Mouse (Mus musculus) testis, postnatal 10 days (tissue): Measurements from ENCODE around the gene Ano6.

ENCODE experiments used
- DNase-seq: peaks from one replicate; pipeline ENCODE4 v3.0.0; 2021; ENCODE audit warnings: low spot score

Gene Ano6

DNA sequence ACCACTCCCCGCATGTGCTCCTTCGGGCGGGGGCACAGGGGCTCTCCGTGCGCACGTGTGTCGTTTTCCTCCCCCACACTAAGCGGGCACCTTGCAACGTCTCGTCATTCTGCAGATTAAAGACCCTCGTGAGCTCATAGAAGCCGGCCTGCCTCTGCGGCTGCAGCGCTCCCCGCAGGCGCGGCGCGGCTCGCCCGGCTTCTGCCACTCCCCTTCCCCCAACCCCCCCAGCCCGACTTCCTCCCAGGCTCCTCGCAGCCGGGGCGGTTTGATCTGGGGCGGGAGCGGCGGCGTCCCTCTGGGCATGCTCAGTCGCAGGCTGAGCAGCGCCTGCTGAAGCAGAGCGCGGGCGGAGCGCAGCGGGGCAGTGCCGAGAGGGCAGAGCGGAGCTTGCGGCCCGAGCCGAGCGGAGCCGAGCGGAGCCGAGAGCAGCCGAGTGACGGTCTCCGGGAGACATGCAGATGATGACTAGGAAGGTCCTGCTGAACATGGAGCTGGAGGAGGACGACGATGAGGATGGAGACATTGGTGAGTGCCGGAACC lies at the start of gene Ano6:
Ano6 (plus strand) TSS at position 315 of the 543 bp plus-strand sequence.
- DNase-seq: peak; percentile 93

DNA sequence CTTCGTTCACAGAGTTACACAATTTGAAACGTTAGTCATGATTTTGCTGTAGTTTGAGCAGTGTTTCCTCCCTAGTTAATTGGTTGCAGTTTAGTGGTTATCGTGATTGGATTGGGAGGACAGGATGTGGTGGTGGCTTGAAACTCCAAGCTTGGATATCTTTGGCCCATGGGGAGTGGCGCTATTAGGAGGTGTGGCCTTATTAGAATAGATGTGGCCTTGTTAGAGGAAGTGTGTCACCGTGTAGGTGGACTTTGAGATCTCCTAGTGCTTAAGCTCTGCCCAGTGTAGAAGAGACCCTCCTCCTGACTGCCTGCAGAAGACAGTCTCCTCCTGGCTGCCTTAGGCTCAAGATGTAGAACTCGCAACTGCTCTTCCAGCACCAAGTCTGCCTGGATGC lies 47.7 kb upstream of the Ano6 start:
- no peak for DNase-seq

DNA sequence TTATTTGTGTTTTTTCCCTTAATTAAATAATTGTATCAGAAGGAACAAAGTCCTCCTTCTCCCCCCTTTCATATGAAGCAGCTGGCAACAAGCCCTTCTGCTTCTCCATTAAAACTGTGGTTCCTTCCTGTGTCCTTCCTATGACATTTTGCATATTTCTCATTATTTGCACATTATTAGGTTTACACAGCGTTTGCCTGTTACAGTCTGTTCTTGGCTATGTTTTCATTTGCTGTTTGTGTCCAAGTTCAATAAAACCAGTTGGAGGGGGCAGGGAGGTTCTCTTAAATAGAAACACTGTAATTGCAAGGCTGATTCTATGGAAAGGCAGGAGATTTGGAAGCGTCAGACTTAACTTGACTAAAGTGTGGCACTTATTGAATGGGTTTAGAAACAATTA lies 46.8 kb upstream of the Ano6 start:
- DNase-seq: no peak

DNA sequence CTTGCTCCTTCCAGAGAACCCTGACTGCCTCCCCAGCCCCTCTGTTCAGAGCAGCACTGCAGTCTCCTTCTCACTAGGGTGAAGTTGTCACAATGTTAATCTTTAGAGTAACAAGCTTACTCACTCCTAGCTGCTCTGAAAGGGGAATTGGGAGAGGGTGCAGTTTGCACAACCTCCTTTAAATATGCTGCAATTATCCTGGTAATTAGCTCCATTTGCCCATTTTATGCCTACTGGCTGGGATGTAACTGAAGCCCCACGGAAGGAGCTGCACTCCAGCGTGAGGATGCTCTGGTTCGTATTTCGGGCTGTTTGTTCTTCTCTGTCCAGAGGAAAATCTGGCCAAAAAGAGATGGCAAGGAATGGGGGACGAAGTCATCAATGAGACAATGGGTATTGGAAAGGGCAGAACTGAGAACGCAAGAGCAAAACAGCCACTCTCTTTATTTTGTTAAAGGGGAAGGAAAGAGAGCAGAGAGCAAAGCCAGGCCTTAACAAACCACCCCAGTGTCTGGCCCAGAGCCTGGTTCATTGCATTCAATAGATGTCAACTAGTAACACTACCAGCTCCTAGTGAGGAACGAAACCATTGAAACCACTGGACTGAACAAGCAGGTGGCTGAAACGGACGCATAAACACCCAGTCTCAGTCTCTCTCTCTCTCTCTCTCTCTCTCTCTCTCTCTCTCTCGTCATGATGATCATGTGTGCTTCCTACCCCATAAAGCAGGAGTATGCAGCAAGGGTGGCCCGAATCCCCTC lies 45.1 kb upstream of the Ano6 start:
- DNase-seq: no peak

DNA sequence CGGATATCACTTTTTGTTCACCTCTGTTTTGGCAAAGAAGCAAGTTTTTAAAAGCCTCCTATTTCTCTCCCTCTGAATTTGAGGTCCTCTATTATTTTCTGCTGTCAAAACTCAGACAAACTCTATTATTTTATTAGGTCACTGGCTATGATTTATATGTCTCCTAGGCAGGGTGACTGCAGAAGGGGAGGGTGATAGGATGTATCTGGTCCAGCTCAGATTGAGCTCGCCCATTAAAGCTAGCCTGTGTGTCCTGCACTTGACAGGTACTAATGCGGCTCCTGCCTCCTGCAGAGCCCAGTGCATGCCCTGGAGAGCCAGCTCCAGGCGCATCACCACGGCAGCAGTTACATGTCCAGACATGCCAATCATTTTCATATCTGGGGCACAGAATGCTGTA lies 44.1 kb upstream of the Ano6 start:
- no peak for DNase-seq

DNA sequence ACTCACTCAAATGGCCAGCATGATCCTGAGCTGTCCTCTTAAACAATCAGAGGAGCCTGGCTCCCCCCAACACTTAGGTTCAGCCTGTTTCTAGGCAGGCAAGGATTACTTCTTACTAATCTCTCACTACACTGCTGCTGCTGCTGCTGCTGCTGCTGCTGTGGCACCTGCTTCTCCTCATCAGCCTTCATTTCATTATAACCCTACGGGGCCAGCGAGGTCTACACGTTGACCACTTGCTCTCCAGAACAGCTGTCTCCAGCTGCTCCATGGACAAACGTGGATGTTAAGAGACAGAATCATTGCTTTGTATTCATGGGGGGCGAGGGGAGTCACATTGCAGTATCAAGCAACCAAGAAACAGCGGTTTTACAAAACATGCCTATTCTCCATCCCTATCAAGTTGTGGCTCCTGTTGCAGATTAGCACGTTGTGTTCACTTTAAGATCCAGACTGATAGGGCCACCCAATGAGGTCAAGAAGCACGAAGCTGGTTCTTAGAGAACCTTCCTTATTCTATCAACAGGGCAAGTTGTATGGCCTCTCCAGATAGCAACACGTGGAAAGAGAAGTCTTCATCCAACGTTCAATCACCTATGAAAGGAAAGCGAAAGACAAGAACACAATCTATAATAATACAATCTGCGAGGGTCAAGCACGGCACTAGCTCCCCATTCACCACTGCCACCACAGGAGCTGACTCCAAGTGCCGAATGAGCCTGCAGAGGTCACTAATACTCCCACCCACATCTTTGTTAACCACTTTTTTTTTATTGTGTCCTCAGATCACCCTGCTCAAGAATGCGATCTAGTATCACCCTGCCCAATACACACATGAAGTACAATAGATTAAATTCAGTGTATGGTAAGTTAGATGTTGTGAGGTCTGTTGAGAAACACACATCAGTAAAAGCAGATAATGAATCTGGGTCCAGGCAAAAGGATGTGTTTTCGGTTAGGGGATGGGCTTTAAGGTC lies 43.4 kb upstream of the Ano6 start:
- DNase-seq: no peak

DNA sequence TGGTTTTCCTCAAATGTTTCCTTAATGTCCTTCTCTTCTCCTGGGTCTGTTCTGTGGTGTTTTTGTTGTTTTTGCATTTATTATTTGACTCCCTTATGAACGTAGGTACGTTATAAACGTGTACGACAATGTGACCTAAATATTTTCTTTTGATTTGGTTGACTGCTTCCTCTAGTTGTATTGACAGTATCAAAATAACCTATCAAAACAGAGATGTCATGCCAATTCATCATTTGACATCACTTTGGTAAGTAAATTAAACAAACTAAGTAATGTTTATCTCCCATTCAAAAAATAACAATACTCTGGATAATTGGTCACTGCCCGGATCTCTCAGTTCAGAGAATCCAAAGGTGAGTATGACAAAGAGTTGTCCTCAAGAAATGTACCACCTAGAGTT lies 41.4 kb upstream of the Ano6 start:
- no peak for DNase-seq

DNA sequence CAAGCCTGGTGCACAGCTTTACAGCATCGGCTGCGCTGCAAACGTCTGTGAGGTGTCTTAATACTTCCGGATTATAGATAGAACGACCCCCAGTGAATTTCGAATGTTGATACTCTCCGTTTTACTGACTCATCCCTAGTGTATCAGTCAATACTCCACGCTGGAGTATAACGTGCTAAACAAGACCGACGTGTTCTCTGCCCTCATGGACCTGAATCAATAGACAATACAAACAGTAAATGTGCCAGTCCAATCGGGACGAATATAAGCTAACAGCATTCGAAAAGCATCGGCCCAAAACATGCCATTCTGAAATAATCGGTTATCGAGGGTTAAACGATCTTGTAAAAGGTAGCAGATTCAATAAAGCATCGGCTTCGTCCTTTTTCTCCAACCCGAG lies 40.6 kb upstream of the Ano6 start:
- peak; percentile 24 for DNase-seq

DNA sequence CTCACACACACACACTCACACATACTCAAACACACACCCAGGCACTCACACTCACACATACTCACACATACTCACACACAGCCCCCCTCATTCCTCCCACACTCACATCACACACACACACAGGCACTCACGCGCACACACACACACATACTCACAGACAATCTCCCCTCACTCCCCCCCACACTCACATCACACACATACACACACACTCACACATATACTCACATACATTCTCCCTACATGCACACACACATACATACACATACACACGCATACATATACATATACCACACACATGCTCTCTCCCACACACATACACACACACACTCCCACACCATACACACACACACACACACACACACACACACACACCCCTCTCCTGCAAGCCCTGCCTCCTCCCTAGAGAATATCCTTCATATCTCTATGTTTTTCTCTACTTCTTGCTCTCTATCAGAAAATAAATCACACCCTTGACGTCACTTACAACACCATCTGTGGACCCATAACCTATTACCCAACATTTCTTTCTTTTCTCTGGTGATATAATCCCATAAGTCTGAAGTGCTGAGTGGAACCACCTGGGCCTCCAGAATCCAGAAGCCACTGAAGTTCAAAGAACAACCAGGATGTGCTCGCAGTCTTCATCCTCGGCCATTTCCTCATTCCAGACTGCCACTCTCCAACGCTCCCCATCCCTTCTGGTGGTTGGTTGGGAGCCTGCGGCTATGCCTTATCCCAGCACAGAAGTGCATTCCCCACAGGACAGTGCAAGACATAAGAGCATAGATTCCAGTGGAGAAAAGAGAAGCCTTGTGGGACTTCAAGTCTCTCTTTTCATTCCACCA lies 38.6 kb upstream of the Ano6 start:
- peak; percentile 29 for DNase-seq

DNA sequence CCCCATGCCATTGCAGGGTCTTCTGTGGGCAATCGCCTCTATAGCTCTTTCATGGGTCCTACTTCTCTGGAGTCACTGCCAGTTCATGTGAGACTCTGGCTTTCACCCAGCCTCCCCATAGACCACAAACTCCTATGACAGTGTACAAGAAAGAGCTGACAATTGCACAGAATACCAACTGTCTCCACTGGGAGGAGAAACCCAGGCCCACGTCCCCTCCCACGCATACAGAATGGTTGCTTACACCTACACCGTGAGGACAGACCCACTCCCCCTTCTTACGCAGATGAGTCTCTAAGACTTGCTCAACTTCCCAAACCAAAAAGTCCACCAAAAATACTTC lies 38.0 kb upstream of the Ano6 start:
- no peak for DNase-seq

DNA sequence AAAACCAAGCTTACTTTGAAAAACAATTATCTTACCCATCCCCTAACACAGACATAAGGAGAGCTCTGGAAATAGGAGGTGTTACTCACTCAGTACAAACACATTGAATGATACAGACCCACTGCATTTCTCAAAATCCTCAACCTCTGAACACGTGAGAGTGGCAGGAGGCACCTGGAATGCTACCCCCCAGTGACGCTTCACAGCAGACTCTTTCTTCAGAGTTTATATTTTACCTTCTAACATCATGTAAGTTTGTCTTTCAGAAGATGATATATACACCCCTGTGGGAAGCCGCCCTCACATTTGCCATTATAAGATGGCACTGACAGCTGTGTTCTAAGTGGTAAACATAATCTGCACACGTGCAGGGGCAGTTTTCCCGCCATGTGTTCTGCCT lies 37.6 kb upstream of the Ano6 start:
- peak; percentile 6 for DNase-seq

DNA sequence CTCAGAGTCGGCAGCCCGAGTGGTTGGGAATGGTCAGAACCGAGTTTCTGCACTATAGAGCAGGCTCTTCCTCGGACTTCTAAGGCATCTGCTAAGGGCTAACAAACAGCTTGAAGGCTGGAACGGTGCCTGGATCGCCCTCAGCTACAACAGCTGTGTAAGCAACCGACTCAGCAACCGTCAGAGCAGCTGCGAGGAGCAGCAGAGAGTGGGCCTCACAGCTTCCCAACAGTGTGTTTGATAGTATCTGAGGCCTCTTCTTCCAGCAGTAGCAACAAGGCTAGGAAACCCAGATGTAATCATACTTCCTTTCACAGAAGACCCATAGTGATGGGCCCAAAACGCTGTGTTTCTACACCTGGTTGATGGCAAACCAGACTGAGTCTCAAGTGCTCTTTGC lies 33.5 kb upstream of the Ano6 start:
- DNase-seq: peak; percentile 82

DNA sequence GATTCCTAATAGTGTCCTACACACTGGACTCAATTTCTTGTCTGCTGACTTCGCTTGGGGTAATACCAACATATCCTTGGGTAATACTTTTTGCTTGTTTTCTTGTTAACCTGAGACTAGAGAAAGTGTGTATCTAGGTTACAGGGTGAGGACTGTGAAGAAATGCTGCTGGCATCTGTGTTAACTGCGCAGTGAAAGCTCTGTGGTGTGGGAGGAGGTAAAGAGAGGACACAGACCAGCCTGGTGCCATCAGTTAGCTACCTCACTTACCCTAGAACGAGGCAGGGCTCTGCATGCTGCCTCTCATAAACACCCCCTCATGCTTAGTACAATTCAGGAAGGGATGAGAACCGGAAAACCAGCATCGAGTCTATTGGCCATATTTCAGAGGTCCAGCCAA lies 32.6 kb upstream of the Ano6 start:
- peak; percentile 33 for DNase-seq

DNA sequence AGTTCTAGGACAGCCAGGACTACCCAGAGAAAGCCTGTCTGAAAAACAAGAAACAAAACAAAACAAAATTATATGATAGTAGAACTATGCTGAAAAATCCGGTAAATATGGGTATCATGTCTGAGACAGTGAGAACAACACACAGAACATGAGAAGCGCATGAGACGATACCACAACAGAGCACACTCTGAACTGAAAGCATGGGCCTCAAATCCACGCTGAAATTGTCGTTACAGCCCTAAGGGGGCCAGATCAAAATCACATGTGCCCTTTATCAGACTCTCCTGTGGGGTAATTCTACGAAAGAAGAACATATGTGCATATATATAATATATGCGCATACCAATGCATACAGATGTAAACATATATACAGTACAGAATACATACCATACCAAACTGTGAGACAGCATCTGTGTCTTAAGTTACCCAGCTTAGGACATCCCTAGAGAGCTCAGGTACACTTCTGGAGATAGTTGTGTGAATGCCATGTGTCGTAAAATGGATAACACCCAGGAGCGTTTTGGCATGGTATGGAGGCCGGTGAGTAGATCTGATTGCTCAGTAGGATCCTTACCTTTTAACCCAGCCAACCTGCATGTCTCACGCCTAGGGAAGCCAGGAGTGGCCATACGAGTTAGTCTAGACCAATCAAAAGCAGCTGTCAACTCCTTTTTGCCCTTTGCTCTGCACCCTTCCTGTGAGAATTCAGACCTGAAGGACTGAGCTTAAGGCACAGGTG lies 31.8 kb upstream of the Ano6 start:
- DNase-seq: peak; percentile 9

DNA sequence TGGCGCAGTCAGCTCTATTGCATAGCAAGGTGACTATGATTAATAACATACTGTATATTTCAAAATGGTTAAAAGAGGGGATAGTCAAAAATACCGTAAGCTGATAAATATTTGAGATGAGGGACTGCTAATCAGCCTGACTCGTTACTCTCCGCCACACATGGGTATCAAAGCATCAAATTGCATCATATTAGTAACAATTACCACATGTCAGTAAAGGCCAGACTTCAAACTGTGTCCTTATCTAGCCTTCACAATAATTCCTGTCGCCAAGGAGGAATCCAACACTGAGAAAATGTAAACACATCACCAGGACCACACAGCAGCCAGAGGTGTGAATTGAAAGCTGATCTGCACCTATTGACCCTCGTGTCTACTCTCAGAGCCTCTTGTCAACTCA lies 30.8 kb upstream of the Ano6 start:
- peak; percentile 16 for DNase-seq

DNA sequence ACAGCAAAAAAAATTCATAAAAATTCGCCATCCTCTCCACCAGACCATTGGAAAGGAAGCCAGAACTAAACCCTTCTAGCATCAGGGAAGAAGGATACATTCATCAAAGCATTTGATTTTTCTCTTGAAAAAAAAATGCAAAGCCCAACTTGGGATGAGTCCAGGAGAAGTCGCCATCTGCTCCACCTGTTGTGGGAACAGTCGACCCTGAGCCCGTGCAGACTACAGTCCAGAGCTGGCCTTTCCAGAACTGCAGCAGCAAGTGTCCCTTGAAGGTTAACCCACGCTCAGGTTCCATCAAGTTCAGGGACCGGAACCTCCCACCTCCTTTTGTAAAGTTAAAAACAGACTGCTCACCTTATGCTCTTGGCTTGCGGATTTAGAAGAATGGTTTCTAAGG lies 29.2 kb upstream of the Ano6 start:
- no peak for DNase-seq

DNA sequence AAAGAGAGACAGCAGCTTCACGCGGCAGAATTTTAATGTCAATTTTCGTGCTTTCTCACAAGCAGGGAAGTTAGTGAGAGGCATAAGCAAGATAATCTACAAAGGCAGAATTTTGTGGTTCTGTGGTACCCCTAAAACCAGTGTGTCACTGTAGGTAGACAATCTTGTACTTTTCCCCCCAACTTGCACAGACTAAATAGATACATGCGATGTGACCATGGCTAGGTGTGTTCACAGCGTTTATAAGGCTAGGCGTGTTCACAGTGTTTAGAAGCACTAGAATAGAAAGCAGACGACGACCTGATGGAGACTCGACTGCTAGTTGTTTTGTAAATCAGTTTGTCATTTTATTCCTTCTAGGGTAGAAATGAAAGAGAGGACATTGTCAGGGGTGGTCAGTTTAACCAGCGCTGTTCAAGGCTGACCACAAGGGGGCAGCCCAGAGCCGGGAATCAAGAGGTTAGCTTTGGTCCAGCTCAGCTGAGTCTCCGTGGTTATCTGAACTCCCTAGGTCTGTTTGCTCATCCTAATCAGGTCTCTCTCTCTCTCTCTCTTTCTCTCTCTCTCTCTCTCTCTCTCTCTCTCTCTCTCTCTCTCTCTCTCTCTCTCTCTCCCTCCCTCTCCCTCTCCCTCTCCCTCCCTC lies 27.9 kb upstream of the Ano6 start:
- peak; percentile 94 for DNase-seq

DNA sequence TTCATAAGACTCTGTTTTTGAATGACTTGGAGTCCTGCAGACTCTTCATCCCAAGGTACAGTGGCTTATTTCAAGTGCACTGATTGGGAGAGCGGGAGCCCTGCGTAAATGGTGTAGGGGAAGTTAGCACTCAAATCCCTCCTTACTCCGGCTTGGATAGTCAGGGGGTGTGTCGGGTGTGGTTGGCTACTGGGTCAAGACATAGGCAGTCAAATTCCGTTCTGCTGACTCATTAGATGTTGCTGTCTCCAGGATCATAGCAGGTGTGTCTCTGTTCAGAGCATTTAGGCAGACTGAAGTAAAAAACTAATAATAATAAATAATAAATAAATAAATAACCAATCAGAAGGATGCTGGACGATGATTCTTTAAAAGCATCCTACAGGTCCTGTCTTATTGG lies 27.2 kb upstream of the Ano6 start:
- no peak for DNase-seq

DNA sequence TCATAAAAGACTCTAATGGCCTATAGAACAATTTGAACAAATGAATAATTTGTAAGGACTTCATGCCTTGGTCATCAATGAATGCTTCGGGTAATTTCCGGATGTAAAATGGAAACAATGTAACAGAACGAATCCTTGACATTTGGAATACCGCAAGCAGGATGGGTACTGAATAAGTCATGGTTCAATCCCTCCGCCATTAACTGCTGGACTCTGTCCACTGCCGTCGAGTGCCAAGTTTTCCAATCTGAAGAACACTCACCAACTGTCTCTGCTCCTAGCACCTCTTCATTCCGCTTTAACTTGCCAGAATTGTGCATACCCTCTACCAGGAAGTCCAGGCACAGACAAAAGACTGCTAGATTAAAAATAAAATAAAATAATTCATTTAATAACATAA lies 25.4 kb upstream of the Ano6 start:
- DNase-seq: no peak

DNA sequence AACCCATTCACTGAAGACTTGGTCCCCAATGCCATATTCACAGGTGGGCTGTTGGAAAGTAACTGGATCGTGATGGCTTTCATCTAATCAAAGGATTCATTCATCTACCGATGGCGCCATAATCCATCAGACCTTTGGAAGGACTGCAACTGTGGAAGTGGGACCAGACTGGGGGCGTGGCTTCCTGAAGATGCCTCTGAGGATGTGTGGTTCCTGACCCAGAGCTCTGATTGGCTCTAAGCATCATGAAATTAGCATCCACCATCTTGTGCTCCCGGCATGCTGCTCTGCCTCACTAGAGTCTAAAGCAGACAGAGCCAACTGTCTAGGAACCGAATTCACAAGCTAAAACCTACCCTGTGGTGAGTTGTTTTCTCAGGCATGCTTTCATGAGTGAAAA lies 24.7 kb upstream of the Ano6 start:
- DNase-seq: no peak

DNA sequence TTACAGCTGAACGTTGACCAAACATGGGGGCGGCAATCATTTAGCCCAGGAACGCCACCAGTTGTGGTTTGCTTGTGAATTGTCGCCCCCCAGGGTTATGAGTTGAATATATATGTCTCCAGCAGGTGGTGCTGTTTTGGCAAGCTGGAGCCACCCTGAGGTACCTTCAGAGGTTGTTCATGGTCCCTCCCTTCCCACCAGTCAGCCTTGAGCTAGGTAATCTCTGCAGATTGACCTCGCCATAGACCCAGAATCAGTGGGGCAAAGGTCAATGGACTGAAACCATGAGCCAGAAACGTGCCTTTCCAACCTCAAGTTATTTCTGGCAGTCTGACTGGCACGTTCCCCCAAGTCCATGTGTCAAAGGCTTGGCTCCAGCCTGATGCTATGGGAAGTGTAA lies 22.8 kb upstream of the Ano6 start:
- no peak for DNase-seq
